Mouse (Mus musculus) megakaryocyte, embryonic 14.5 days (primary cell): ENCODE results near the gene Tbx20. TPM values are rescaled to one million over a fixed set of nuclear protein-coding genes. Genes with fewer than 3 reads are reported as not detected.

Experiments used
- H3K27me3 ChIP-seq: replicated peaks from 2 replicates; pipeline ENCODE3; 2012; ENCODE audit warnings: inconsistent platforms
- H3K36me3 ChIP-seq: replicated peaks from 2 replicates; pipeline ENCODE3; 2012; ENCODE audit warnings: low read length, inconsistent platforms, mixed read lengths
- H3K4me1 ChIP-seq: 2 replicates; pipeline ENCODE4 v1.6.1; 2012; ENCODE audit warnings: inconsistent platforms
- H3K4me3 ChIP-seq: replicated peaks from 2 replicates; pipeline ENCODE3; 2012; ENCODE audit warnings: moderate library complexity, mild to moderate bottlenecking, inconsistent platforms
- H3K9me3 ChIP-seq: 2 replicates; pipeline ENCODE4 v1.6.1; 2012; ENCODE audit warnings: inconsistent platforms
- FLI1 ChIP-seq: IDR thresholded peaks from 2 replicates; pipeline ENCODE4 v1.6.1; 2012; ENCODE audit warnings: low read length, inconsistent platforms, mixed read lengths
- GATA1 ChIP-seq: IDR thresholded peaks from 3 replicates; pipeline ENCODE4 v1.6.1; 2012; ENCODE audit warnings: mixed read lengths, low read length, inconsistent platforms, borderline replicate concordance
- polyA plus RNA-seq: library from polyadenylated mRNA; stranded (reverse); fragments of >175 nt; gene quantifications from 2 replicates; pipeline ENCODE4 v1.2.3, GENCODE M21; 2012; ENCODE audit warnings: low replicate concordance; ENCODE audit not compliant: insufficient read depth

The Tbx20 gene
- 1.3 TPM in 1 of 2 replicates, not detected in the other for polyA plus RNA-seq

DNA sequence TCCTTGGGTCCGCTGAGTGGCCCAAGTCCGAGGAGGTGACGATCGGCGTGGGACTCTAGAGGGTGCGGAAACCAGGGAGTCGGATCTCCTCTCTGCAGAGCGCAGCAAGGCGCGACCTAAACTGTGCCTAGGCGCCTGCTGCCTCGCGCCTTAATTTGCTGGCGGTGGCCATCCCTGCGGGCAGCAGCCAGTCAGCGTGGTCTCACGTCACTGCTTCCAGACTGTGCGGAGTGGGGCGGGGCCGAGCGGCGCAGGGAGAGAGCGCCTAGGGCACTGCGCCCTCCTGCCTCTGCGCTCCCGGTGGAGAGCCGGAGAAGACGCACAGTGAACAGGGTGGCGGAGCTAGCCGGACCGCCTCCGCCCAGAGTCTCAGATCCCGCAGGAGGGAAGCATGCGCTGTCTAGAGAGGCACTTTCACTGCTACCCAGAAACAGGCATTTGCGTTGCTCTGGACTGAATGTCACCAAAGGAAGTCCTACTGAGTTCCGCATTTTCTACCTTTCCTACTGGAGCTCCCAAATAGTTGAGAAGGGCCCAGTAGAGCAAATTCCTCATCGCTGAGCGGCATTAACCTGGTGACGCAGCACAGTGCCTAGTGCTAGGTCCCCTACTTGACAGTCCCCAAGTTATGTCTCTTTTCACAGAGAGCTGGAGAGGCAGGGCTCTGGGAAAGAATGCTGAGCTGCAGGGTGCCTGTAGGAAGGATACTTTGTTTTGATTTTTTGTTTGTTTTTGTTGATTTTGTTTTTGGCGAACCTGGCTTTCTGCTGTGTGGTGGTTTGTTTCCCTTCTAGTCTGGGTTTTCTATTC is at the start of gene Tbx20:
TSS of gene Tbx20 (minus strand) at position 144 of the 810 bp plus-strand sequence.
- no peak for TF ChIP-seq GATA1
- no peak for TF ChIP-seq FLI1
- H3K36me3 ChIP-seq = no peaks in the 10 kb centered on the region
- H3K9me3 ChIP-seq = peaks cover 29% of the 10 kb centered on the region
- peak within 1 kb of the TSS; percentile 71 for H3K4me3 ChIP-seq
- peaks cover 33% of the 10 kb centered on the region for H3K4me1 ChIP-seq
- H3K27me3 ChIP-seq = peaks cover 97% of the 10 kb centered on the region

DNA sequence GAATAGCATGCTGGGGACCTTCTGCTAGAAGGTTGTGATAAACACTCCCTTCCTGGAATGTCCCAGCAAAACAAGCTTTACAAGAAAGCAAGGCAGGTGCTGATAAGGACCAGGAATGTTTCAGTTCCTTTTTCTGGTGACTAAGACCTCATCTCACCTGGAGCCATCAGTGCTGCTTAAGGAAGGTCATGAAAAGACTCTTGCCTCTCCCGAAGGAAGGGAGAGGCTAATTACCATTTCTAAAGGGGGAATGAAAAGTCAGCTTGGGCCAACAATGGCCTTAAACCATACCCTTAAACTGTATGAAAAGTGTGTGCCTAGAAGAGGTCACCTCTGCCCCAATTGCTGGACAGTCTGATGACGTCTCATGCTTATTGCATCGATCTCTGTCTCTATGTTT is 44.4 kb upstream of the Tbx20 start:
- Histone ChIP-seq H3K4me1 (no peaks in the 10 kb centered on the region), H3K9me3 (peaks cover 3% of the 10 kb centered on the region), H3K36me3 (no peaks in the 10 kb centered on the region), H3K4me3 (no peak overlapping the region), H3K27me3 (no peaks in the 10 kb centered on the region)
- no peak for TF ChIP-seq FLI1
- TF ChIP-seq GATA1 = no peak

DNA sequence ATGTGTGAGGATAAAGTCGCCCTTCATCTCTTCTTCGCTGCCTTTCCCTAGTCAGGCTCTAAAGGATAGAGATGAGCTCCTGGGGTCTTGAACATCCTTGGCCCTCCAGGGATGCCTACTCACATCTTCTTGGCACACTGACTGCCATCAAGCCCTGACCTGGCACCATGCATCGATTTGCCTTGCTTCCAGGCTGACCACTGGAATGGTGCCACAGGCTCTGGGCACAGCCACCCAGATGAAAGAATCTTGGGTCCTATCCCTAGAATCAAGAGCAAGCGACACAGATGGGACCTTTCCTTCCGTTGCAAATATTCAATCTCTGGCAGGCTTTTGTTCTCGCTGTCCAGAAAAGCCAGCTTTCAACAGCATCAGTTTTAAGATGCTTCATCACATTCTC is 38.4 kb upstream of the Tbx20 start:
- no peak overlapping the region for H3K4me3 ChIP-seq
- no peaks in the 10 kb centered on the region for H3K4me1 ChIP-seq
- no peak for TF ChIP-seq GATA1
- no peak for TF ChIP-seq FLI1
- no peaks in the 10 kb centered on the region for H3K27me3 ChIP-seq
- H3K9me3 ChIP-seq = peaks cover 8% of the 10 kb centered on the region
- no peaks in the 10 kb centered on the region for H3K36me3 ChIP-seq

DNA sequence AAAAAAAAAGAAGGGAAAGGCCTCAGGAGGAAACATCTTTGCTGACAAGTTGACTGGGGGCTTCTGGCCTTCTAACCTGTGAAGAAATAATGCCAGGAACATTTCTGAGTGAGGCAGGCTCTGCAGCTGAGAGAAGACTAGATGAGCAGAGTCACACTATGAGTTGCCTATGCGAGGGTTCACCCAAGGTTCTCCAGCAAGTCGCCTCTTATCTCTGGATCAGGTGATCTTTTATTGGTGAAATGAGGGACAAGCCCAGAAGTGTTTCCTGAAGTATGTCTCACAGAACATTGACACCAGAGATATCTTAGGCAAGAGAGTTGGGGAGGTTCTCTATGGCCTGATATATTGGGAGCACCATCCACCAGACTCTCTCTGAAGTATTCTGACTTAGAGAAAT is 18.0 kb upstream of the Tbx20 start:
- H3K4me1 ChIP-seq = no peaks in the 10 kb centered on the region
- no peak overlapping the region for H3K4me3 ChIP-seq
- peaks cover 3% of the 10 kb centered on the region; the same call in 1 of the 2 replicates for H3K9me3 ChIP-seq
- no peaks in the 10 kb centered on the region for H3K27me3 ChIP-seq
- no peaks in the 10 kb centered on the region for H3K36me3 ChIP-seq
- TF ChIP-seq GATA1 = no peak
- TF ChIP-seq FLI1 = no peak

DNA sequence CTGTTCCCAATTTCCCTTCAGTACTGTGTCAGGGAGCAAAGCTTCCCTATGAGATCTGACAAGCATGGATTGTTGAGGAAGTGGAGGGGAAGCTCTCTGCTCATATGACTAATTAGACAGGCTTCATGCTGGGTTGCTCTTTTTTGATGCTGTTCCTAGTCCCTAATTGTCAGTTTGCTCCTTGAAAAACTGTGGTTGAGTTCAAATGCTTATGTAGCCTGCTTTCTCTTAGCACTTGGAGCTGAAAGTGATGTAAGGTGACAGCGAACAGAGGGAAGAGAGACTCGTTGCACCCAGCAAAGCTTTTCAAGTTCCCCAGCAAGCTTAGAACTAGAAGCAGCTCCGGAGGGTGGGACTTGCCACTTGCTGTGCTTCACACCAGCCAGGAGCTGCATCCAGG is 15.3 kb upstream of the Tbx20 start:
- no peaks in the 10 kb centered on the region for H3K9me3 ChIP-seq
- H3K4me3 ChIP-seq = no peak overlapping the region
- H3K36me3 ChIP-seq = no peaks in the 10 kb centered on the region
- no peaks in the 10 kb centered on the region for H3K27me3 ChIP-seq
- H3K4me1 ChIP-seq = no peaks in the 10 kb centered on the region
- no peak for TF ChIP-seq GATA1
- no peak for TF ChIP-seq FLI1

DNA sequence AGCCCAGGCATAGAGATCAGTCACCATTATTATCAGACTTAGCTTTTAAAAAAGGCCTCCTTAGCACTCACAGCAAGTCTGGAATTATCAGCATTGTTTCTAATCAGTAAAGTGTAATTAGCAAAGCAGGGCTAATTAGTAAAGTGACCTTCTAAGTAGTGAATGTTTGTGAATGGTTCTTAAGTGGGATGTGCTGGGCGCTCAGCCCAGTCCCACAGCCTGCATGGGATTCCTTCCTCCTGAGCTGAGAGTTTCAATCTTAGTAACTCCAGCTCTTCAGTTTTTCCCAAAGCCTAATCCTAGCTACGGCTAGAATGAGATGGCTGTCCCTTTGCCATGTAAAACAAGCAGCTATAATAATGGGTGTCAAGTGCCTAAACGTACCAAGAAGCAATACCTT is 8.2 kb upstream of the Tbx20 start:
- H3K9me3 ChIP-seq = peaks cover 15% of the 10 kb centered on the region
- H3K4me3 ChIP-seq = no peak overlapping the region
- TF ChIP-seq FLI1 (no peak), GATA1 (no peak)
- no peaks in the 10 kb centered on the region for H3K36me3 ChIP-seq
- H3K4me1 ChIP-seq = peaks cover 22% of the 10 kb centered on the region
- peaks cover 56% of the 10 kb centered on the region for H3K27me3 ChIP-seq

DNA sequence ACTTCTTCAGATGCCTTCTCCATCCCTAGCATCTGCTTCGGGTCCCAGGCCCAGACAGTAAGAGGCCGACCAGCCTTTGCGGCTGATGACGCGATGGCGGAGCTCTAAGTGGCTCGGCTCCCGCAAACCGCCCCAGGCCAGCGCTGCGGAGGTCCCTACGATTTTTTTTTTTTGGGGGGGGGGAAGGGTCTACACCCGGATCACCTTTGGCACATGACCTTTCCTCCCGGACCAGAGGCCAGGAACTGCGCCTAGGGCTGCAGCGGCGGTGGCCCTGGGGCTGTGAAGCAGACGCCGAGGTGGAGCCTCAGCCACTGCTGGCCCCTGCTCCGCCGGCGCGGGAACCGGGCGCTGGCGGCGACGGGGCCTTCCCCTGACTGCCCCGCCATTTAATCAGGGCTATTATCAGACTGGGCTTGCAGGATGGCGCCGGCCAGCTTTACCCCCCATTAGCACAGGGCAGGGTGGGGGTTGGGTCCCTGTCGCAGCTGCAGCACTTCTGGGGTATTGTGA is 6.9 kb upstream of the Tbx20 start:
- H3K36me3 ChIP-seq = no peaks in the 10 kb centered on the region
- peaks cover 17% of the 10 kb centered on the region for H3K9me3 ChIP-seq
- H3K4me1 ChIP-seq = peaks cover 23% of the 10 kb centered on the region
- TF ChIP-seq FLI1 = no peak
- no peak for TF ChIP-seq GATA1
- H3K27me3 ChIP-seq = peaks cover 69% of the 10 kb centered on the region
- peak overlapping the region; percentile 75 for H3K4me3 ChIP-seq

DNA sequence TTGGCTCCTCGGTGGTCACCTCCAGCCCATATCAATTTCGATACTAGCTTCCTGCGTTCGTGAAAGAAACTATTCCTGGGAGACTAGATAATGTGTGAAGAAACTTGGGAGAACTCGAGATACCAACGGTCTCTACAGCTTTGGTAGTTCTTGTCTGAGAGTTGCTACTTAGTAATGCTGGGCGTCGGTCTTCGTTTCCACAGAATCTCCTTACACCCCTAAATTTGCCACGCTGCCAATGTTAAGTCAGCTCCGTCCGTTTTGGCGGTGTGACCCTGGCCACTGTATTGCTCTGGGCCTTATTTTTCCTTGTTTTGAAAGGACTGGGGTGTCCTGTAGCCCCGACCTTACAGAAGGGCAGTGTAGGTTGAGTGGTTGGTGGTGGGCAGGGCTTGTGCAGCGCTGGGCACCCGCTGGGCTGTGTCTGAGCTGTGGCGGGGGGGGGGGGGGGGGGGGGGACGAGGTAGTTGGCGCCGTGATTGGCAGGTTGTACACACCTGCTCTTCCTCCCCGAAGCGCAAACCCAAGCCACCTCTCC is 6.4 kb upstream of the Tbx20 start:
- Histone ChIP-seq H3K36me3 (no peaks in the 10 kb centered on the region), H3K9me3 (peaks cover 17% of the 10 kb centered on the region), H3K4me1 (peaks cover 23% of the 10 kb centered on the region), H3K4me3 (peak overlapping the region; percentile 75), H3K27me3 (peaks cover 73% of the 10 kb centered on the region)
- no peak for TF ChIP-seq FLI1
- no peak for TF ChIP-seq GATA1

DNA sequence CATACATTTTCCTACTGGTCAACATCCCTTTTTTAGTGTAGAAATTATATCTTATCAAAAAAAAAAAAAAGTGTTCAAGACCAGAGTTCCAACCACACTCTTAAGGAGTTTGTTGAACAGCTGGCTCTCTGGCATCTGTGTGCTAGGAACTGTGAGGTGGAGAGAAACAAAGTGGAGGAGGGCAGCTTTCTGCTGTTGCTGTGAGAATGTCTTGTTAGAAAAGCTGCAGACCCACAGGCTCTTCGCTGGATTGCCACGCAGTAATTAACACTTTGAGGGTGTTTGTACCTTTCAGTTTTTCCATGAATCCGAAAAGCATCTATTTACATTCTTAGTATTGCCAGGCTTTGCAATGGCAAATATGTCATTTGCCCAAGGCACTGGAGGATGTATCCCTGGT is 5.9 kb upstream of the Tbx20 start:
- peaks cover 23% of the 10 kb centered on the region for H3K4me1 ChIP-seq
- peaks cover 78% of the 10 kb centered on the region for H3K27me3 ChIP-seq
- no peaks in the 10 kb centered on the region for H3K36me3 ChIP-seq
- peaks cover 17% of the 10 kb centered on the region for H3K9me3 ChIP-seq
- H3K4me3 ChIP-seq = no peak overlapping the region
- TF ChIP-seq FLI1 (no peak), GATA1 (no peak)

DNA sequence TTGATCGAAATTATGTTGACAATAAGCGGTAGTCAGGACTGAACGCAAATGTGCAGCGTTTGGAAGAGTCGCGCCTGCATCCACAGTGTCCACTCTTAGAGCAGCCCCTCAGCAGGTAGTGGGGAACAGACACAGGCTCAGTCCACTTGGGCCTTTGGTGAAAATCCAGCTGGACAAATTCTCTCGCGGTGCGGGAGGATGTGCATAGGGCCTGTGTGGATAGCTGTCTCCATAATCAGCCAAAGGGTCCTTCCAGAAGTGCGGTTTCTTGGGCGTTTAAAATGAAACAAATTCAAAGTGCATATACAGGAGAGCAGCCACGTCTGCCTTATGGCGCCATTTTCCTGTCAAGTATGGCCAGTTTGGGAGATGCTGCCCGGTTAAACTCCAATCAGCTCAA is 4.5 kb upstream of the Tbx20 start:
- peaks cover 92% of the 10 kb centered on the region for H3K27me3 ChIP-seq

More for the DNA sequence above, 4.5 kb upstream of the Tbx20 start:
- H3K9me3 ChIP-seq = peaks cover 28% of the 10 kb centered on the region
- H3K4me3 ChIP-seq = no peak overlapping the region
- TF ChIP-seq FLI1 (no peak), GATA1 (no peak)
- peaks cover 33% of the 10 kb centered on the region for H3K4me1 ChIP-seq
- H3K36me3 ChIP-seq = no peaks in the 10 kb centered on the region
